Mouse (Mus musculus) CH12F3 (cell line): ENCODE measurements around the gene Atp5s.

Source experiments
- in situ Hi-C: fragments of 300-500 bp; cut with MboI; formaldehyde crosslinking; loops from 2 replicates; pipeline ENCODE4 v1.14.3; 2020; ENCODE audit warnings: low sequenced_read_pairs

Gene Atp5s

GRCm38 (mm10) chr12:69767476-69768258 is 42.9 kb downstream of the Atp5s start:
- in situ Hi-C loops = no loop called here

- in situ Hi-C loops = no loop called here
Observed at GRCm38 (mm10) chr12:69768841-69769240, 44.1 kb downstream of the Atp5s start.

GRCm38 (mm10) chr12:69776607-69777340 is 52.0 kb downstream of the Atp5s start:
- in situ Hi-C loops = no loop called here

- in situ Hi-C loops = no loop called here
Observed at GRCm38 (mm10) chr12:69777341-69777730, 52.6 kb downstream of the Atp5s start.

GRCm38 (mm10) chr12:69777957-69778356 is 53.2 kb downstream of the Atp5s start:
- in situ Hi-C loops = no loop called here

- in situ Hi-C loops = no loop called here
Observed at GRCm38 (mm10) chr12:69781480-69781879, 56.7 kb downstream of the Atp5s start.

- in situ Hi-C loops = no loop called here
Observed at GRCm38 (mm10) chr12:69781935-69782650, 57.3 kb downstream of the Atp5s start.

GRCm38 (mm10) chr12:69783247-69784025 is 58.7 kb downstream of the Atp5s start:
- in situ Hi-C loops = no loop called here

GRCm38 (mm10) chr12:69785471-69785870 is 60.7 kb downstream of the Atp5s start:
- in situ Hi-C loops = no loop called here

- in situ Hi-C loops = no loop called here
Observed at GRCm38 (mm10) chr12:69788380-69788779, 63.6 kb downstream of the Atp5s start.

- in situ Hi-C loops = no loop called here
Observed at GRCm38 (mm10) chr12:69789766-69790529, 65.2 kb downstream of the Atp5s start.

- in situ Hi-C loops = no loop called here
Observed at GRCm38 (mm10) chr12:69790530-69791505, 66.1 kb downstream of the Atp5s start, which contains the start of gene Cdkl1. Cdkl1 (minus strand) TSS chr12:69791267.
